Mouse (Mus musculus) bone marrow, adult 2 months (tissue): Measurements from ENCODE around the gene Syt16.

Experiments
- CTCF ChIP-seq: fragments of 200-500 bp; IDR thresholded peaks from 2 replicates; pipeline ENCODE4 v1.5.1; 2011; ENCODE audit warnings: low read length, control low read depth; ENCODE audit not compliant: control insufficient read depth, insufficient read depth
- POLR2A ChIP-seq: fragments of 200-500 bp; IDR thresholded peaks from 2 replicates; pipeline ENCODE4 v1.6.1; 2011; ENCODE audit warnings: low read depth, mild to moderate bottlenecking, control low read depth, low read length, borderline replicate concordance; ENCODE audit not compliant: control insufficient read depth

- TF ChIP-seq POLR2A (no peak), CTCF (no peak)
These were observed 240.6 kb downstream of the Syt16 start for GRCm38 (mm10) chr12:74238056-74238455.
